Mouse (Mus musculus): ENCODE measurements around the gene Mylk2. TPM values are rescaled to one million over a fixed set of nuclear protein-coding genes. Genes with fewer than 3 reads are reported as not detected.

Mylk2 gene
- total RNA-seq, 2 experiments from 2014 or later: 0.13 TPM; not detected in 1

DNA sequence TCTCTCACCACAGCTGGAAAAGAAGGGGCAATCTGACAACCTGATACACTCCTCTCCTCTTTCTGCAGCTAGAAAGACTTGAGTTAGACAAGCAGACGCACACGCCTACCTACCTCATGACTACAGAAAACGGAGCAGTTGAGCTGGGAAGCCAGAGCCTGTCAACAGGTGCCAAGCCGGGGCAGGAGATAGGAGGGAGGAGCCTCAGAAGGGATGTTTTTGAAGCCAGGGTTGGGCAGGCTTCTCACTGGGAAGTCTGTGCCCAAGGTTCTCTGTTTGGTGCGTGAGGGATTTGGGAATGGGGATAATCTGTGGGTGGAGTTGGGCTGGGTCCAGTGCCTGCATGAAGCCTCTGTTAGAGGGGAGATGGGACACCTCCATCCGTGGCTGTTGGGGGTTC lies 280 bp downstream of the Mylk2 start:
- intact Hi-C loops (cut with DNase I): no loop called here
- no peak for DNase-seq (ENCODE audit: low spot score)

DNA sequence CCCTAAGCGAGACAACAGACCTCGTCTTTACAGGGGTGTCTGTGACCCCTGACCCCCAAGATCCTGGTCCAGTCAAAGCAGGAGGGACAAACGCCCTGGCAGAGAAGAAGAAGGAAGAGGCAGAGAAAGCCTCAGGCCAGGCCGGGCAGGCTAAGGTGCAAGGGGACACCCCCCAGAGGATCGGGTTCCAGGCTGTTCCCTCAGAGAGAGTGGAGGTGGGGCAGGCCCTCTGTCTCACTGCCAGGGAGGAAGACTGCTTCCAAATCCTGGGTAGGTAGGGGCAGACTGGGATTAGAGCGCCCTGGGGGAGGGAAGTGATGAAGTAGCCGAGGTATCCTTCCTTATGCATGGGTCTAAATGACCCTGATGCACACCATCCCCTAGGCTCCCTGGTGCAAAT lies 2.3 kb downstream of the Mylk2 start:
- no peak for DNase-seq (ENCODE audit: low spot score)
- intact Hi-C loops (cut with DNase I): no loop called here

DNA sequence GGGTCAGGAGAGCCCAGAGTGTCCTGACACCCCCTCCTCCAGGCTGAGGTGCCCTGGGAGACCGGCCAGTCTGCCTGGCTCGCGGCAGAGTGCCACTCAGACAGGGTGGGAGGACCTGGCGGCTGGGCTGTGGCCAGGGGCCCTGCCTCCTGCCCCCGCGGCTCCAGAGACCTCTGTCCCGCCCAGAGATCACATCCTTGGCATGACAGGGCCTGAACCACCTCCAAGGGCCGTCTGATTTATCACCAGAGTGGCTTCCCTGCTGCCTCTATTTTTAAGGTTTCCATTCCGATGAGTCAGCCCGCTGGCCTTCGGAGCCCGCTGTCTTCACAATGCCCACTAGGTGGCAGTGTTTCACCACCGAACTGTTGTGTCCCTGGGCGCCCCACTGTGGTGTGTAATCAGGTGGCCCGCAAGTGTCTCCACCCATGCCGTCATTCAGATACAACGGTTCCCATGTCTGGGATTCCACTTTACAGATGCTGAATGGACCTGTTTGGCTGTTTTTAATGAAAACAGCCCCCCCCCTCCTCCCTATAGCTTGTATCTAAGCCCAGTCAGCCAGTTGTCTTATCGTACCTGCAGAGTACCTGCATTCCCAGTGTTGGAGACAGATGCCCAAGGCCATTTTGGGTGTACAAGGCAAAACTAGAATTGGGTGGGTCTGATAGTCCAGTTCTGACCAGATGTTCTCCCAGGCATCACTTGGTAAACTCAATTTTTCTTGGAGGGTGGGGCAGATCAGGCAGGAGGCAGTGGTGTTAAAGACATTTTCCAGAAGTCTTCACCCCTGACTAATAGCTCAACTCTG lies 3.4 kb downstream of the Mylk2 start:
- intact Hi-C loops (cut with DNase I): loop anchor here (2.0 kb wide), 1 partner anchor 18 kb away; the partner anchor contains the start of gene Foxs1
- peak; percentile 73 for DNase-seq (ENCODE audit: low spot score)

DNA sequence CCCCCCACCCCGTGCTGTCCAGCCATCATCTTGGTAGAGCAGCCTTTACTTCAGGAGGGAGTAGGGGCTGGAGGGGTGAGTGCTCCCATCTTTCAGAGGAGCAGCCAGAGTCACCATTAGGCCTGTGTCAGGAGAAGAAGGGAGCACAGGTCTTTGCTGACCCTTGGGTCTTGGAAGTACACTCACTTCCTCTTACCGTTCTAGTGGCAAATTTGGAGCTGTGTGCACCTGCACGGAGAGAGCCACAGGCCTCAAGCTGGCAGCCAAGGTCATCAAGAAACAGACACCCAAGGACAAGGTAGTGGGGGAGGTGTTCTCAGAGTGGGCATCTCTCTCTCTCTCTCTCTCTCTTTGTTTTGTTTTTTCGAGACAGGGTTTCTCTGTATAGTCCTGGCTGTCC lies 4.3 kb downstream of the Mylk2 start:
- intact Hi-C loops (cut with DNase I): loop anchor here (2.0 kb wide), 1 partner anchor 17 kb away; the partner anchor contains the start of gene Foxs1
- DNase-seq (ENCODE audit: low spot score): no peak

GRCm38 (mm10) chr2:152916111-152916510 lies 5.0 kb downstream of the Mylk2 start:
- intact Hi-C loops (cut with DNase I): loop anchor here (2.0 kb wide), 2 partner anchors 99 to 227 kb away; partner anchors contain the start of gene Pdrg1
- DNase-seq (ENCODE audit: low spot score): no peak

- DNase-seq (ENCODE audit: low spot score): no peak
- intact Hi-C loops (cut with DNase I): loop anchor here (2.0 kb wide), 2 partner anchors 97 to 225 kb away; partner anchors contain the start of gene Pdrg1
Measured at GRCm38 (mm10) chr2:152917671-152918070, 6.5 kb downstream of the Mylk2 start.

GRCm38 (mm10) chr2:152922376-152922775 lies 11.2 kb downstream of the Mylk2 start:
- no peak for DNase-seq (ENCODE audit: low spot score)
- intact Hi-C loops (cut with DNase I): no loop called here

DNA sequence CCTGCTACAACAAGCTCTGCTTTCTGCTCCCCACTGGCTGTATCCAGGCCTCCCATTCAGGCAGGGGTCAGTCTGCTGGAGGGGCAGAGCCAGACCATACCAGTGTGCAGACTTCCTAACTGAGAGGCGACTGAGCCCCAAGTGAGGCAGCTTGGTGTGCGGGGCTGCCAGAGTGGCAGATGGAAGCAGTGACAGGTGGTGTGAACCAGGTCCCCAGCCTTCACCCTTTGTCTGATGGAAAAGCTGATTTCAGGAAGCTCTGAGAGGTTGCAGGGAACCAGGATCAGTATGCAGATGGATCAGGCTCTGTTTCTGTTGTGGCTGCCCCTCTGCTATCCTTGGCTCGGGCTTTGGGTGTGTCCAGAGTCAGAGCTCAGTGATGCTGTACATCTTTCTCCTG lies 12.5 kb downstream of the Mylk2 start:
- intact Hi-C loops (cut with DNase I): no loop called here

GRCm38 (mm10) chr2:152924128-152924527 lies 13.0 kb downstream of the Mylk2 start:
- no peak for DNase-seq (ENCODE audit: low spot score)
- intact Hi-C loops (cut with DNase I): no loop called here

More for the DNA sequence above, 12.5 kb downstream of the Mylk2 start:
- DNase-seq (ENCODE audit: low spot score): no peak

DNA sequence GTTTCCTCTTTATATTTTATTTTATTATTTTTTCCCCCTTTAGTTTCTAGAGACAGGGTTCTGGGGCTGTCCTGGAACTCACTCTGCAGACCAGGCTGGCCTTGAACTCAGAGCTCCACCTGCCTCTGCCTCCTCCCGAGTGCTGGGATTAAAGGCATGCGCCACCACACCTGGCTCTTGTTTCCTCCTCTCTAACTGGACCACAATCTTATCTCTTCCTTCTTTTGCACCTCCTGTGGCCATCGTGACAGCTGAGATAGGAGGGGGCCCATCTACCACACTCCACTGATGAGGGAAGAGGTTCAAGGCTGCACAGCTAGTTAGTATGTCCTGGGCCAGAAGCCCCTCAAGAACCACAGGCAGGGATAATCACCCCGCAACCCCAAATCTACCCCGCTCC lies 13.4 kb downstream of the Mylk2 start:
- DNase-seq (ENCODE audit: low spot score): no peak
- intact Hi-C loops (cut with DNase I): no loop called here

DNA sequence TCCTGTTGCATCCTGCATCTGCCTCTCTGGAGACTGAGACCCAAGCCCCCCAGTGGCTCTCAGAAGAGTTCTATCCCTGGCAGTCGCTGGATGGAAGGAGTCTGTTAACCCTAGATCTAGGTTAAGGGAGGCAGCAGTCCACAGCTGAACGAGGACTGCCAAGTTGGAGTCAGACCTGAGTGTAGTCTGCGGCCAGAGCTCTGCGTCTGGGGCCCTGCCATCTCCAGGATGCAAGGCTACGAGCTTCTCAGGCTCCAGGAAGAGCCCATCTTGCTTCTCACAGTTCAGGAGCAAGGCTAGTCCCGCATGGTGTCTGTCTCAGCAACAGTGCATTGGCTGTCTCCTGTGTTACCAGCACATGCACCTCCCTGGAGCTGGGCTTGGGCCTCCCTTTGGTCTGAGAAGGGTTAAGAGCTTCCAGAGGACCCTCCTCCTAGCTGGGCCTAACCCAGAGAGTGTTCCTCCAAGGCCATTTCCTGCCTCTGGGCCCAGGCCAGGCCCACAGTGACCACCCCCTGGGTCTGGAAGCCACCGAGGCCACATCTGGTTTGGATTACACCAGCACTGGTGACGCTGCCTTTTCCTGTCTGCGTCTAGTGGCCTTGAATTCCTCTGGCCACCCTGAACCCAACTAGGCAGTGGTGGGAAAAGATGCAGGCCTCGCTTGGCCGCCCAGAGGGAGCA lies 14.2 kb downstream of the Mylk2 start:
- peak; percentile 85 for DNase-seq (ENCODE audit: low spot score)
- intact Hi-C loops (cut with DNase I): no loop called here

GRCm38 (mm10) chr2:152926896-152927295 lies 15.7 kb downstream of the Mylk2 start:
- intact Hi-C loops (cut with DNase I): no loop called here
- no peak for DNase-seq (ENCODE audit: low spot score)

DNA sequence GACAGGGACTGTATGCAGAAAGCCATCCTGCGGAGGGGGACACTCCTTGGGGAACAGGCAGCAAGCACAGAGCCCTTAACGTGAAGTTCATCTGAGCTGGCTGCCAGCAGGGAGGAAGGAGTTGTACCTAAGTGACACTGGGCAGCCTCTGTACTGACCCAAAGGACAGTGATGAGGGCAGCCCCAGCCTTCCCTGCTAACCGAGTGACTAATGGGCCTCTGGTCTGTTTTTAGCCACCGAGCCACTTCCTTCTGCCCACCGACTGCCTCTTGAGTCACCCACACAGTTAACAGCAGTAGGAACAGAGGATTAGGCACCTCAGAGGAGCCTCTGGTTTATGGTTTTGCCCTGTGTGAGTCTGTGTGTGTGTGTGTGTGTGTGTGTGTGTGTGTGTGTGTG lies 16.2 kb downstream of the Mylk2 start:
- intact Hi-C loops (cut with DNase I): no loop called here
- no peak for DNase-seq (ENCODE audit: low spot score)

- no peak for DNase-seq (ENCODE audit: low spot score)
Measured at GRCm38 (mm10) chr2:152928219-152928987, 17.3 kb downstream of the Mylk2 start.

DNA sequence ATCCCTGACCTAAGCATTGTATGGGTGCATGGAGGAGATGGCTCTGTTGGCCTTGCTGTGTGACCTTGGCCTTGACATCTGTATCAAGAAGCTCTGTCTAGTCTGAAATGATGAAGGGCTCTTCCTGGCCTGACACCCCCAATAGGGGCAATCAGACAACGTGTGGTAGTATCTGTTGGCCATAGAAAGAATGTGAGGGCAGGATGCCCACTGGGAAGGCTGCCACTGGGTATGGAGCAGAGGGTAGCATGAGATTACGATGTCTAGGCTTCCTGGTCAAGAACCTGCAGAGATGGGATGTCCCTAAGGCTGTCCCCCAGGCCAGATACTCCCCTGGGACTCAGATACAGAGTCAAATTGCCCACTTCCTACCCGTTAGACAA lies 17.8 kb downstream of the Mylk2 start:
- no peak for DNase-seq (ENCODE audit: low spot score)
- intact Hi-C loops (cut with DNase I): no loop called here

More at GRCm38 (mm10) chr2:152928219-152928987, 17.3 kb downstream of the Mylk2 start:
- intact Hi-C loops (cut with DNase I): no loop called here

DNA sequence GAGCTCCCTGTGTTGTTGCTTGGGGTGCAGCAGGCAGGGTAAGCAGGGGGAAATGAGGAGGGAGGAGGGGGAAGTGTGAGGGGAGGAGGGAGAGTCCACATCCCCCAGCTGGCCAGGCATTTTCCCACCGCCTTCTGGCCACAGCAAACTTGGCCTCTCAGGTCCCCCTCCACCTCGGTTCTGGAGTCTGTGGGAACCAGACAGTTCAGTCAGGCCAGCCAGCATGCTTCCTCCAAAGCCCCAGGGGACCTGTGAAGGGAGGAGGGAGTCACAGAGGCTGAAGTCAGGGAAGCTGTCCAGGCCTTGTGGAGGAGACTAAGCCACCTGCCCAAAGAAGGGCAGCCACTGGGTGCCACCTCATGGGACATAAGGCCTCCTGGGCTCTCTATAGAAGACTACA lies 19.1 kb downstream of the Mylk2 start:
- peak; percentile 66 for DNase-seq (ENCODE audit: low spot score)
- intact Hi-C loops (cut with DNase I): no loop called here

GRCm38 (mm10) chr2:152931456-152932160 lies 20.5 kb downstream of the Mylk2 start:
- DNase-seq (ENCODE audit: low spot score): no peak
- intact Hi-C loops (cut with DNase I): loop anchor here (2.0 kb wide), 1 partner anchor 17 kb away; no protein-coding TSS in a partner anchor

DNA sequence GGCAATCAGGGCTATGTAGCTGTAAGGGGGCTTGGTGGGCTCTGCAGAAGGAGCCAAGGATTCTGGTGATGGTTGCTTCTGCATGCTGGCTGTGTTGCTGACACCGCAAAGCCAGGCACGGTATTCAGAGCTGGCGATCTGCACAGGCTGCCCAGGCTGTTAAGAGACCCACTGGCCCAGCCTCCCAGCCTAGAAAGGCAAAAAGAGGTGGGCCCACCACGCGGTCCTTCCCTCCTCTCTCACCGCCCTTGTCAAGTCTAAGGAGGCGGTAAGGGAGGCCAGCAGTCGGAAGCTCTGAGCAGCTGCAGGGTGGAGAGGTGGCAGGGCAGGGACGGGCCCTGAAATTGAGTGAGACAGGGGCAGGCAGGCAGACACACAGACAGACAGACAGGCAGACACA lies 21.9 kb downstream of the Mylk2 start, which contains the start of gene Foxs1:
Gene Foxs1 (minus strand): TSS at position 161 of the 400 bp plus-strand sequence.
- DNase-seq (ENCODE audit: low spot score): peak; percentile 60
- intact Hi-C loops (cut with DNase I): loop anchor here (2.0 kb wide), 1 partner anchor 18 kb away; no protein-coding TSS in a partner anchor

DNA sequence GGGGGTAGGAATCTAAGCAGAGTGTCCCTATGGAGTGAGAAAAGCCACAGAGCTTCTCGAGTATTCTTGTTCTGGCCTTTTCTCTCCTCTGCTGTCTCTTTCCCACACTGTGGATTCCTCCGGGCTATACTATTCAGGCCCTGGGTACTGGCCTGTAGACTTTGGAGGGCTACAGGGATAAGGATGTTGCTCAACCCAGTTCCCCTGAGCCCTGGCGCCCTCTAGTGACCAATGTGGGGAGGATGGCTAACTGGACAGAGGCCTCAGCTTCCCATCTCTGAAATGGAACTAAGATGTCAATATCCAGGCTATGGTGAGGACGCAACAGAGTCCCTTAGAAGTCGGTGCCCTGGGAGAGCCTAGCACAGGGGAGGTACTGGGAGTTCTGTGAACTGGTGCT lies 22.5 kb downstream of the Mylk2 start:
- intact Hi-C loops (cut with DNase I): loop anchor here (2.0 kb wide), 1 partner anchor 19 kb away; no protein-coding TSS in a partner anchor
- DNase-seq (ENCODE audit: low spot score): peak; percentile 44
